Mouse (Mus musculus): Measurements from ENCODE around the gene Vmn1r192.
"Not testable (repeated sequence)": the region's sequence is repeated elsewhere in the genome, so short reads cannot be mapped to it uniquely, and the experiment has no call there.

Gene Vmn1r192

GRCm38 (mm10) chr13:22191041-22191440 is at the start of gene Vmn1r192:
Vmn1r192 (minus strand) TSS chr13:22191141.
- DNase-seq: no peak

DNA sequence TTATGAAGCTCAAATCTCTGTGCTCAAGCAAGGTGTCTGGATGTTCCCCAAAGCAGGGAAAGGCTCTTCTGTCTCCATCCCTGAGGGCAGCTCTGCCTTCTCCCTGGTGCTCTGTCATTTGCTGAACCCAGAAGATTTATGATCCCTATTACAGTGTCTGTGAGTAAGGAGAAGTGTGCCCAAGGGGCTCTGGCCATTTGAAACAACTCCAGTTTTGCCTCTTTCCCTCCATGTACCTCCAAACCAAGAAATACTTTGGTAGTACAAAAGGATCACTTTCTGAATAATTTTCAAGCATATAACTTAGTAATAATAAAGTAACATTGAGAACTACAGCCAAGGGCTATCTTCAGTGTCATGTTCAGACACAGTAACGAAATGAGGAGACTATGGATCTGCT is 32.1 kb upstream of the Vmn1r192 start, which contains the start of gene Vmn1r193:
Gene Vmn1r193, minus strand, starts transcription at position 101 of the 400 bp plus-strand sequence.
- not testable (repeated sequence) for DNase-seq

DNA sequence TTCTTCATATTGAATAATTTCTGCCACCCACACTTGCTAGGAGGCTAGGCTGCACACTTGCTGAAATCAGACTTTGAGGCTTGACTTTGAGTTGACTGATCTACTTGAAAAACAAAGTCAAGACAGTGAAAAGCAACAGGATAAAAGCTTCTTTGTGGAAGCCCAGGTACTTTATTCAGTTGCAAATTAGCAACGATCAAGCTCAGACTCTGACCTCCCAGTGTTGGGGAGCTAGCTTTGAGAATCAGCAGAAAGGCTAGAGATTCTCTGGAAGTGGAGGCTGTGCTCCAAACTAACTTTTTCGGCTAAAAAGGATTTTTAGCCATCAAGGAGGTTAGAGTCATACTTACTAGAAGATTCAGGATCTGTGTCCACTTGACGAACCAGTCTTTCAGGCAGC is 1.8 kb upstream of the Vmn1r192 start:
- DNase-seq: not testable (repeated sequence)

DNA sequence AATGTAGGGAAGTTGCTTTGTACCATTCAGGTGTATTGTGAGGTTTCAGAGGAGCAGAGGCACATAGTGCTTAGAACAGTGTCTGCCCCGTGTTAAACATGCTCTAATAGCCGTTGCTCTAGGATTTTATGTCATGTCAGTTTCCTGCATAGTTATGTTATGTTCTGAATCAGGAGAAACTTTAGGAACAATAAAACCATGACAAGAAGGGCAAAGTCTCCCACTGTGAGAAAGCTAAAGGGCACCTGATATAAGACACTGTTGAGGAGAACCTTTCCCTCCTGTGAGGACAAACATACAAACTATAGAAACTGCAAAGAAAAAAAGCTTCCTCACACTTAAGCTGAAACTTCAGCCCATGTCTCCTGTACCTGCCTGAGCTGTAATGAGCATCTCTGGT is 556 bp downstream of the Vmn1r192 start:
- no peak for DNase-seq

DNA sequence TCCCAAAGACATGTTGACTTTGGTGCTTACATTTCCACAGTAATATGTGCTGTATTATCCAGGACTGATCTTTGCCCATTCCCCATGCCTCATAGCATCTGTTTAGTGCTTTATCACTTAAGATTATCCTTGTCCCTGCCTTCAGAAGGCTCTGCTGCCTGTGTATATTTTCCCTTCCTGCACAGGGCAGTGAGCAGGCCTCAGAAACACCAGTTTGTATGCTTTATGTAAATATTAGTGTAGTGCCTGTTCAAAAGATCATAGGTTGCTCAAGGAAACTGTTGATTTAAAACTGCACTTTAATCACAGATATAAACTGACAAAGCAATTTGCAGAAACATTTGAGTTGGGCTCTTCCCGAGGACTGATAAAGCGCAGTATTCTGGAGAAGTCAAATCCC is 1.6 kb downstream of the Vmn1r192 start:
- DNase-seq: no peak

- DNase-seq: no peak
Measured at GRCm38 (mm10) chr13:22183869-22184268, 7.1 kb downstream of the Vmn1r192 start, which contains the start of gene Vmn1r191. Vmn1r191 (minus strand) TSS chr13:22183969.

DNA sequence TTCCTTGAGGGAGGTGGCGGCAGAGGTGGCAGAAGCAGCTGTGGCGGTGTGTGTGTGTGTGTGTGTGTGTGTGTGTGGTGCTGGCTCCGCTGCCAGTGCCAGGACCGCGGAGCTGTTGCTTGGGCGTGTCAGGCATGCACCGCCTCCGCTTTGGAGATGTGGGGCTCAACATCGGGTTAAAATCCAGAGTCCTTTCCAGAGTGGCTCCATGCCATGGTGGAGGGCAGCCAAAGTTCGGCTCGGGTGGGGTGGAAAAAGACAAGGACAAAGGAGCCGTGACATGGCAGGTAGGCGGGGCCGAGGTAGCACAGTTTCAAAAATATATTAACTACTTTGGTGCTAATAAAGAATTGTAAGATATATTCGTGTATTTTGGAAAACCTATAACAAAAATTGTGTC is 22.5 kb downstream of the Vmn1r192 start:
- DNase-seq: no peak

DNA sequence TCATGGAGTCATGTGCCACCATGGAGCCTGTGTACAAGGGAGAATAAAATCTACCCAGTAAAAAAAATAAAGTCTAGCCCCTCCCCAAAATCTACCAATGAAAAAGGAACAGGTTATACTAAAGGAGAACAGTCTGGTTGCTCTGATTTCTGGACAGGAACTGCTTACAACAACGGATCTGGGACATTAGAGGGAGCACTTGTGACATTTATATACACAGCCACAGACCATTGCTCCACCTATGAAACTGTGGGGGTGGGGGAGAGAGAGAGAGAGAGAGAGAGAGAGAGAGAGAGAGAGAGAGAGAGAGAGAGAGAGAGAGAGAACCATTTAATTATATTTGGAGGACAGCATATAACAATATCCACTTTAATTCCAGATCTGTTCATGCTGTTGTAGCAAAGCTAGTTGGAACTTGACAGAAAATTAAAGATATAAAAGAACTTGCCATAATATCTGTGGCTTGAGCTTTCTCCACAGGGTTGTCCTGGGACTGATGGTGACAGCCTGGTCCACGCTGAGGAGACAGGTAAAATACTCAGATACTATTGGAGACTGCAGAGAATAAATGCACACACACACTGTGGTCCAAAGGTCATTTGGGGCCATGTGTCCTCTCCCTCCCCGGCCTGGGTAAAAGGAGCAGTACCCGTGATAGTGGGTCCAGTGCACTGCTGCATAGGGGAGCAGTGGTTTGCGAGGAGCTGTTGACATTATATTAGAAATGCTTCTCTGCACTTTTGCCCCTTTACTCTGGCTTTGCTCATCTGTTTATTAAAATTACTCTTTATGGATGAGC is 54.2 kb downstream of the Vmn1r192 start:
- DNase-seq: not testable (repeated sequence)

All from thymus, adult 18-20 months (tissue).